Mouse (Mus musculus) liver, embryonic 11.5 days (tissue): Measurements from ENCODE around the gene Noto. TPM values are rescaled to one million over a fixed set of nuclear protein-coding genes. Genes with fewer than 3 reads are reported as not detected.
"Not testable (repeated sequence)": the region's sequence is repeated elsewhere in the genome, so short reads cannot be mapped to it uniquely, and the experiment has no call there.

Experiments used
- ATAC-seq: fragments of 200-750 bp; cut with Nextera tagmentation; replicated peaks from 2 replicates; pipeline ENCODE4 v1.8.0; 2017; ENCODE audit warnings: moderate number of reproducible peaks, mild to moderate bottlenecking, moderate TSS enrichment, moderate library complexity; ENCODE audit not compliant: low FRiP score
- DNase-seq: peaks from one replicate; pipeline ENCODE4 v3.0.0-alpha.2; 2017; ENCODE audit warnings: low spot score
- H3K27ac ChIP-seq: fragments of 300-500 bp; sonication (generic); 2 replicates; pipeline ENCODE4 v1.5.1; 2014; ENCODE audit warnings: mild to moderate bottlenecking, low read depth, low read length, control low read depth
- H3K27me3 ChIP-seq: fragments of 300-500 bp; sonication (generic); replicated peaks from 2 replicates; pipeline ENCODE4 v1.6.1; 2014; ENCODE audit warnings: low read length, mixed read lengths; ENCODE audit not compliant: control insufficient read depth, insufficient read depth
- H3K36me3 ChIP-seq: fragments of 300-500 bp; sonication (generic); 2 replicates; pipeline ENCODE4 v1.6.1; 2014; ENCODE audit warnings: mild to moderate bottlenecking, low read length, moderate library complexity, mixed read lengths; ENCODE audit not compliant: control insufficient read depth, insufficient read depth
- H3K4me1 ChIP-seq: fragments of 300-500 bp; sonication (generic); replicated peaks from 2 replicates; pipeline ENCODE4 v1.6.1; 2014; ENCODE audit warnings: low read length, mixed read lengths; ENCODE audit not compliant: control insufficient read depth, insufficient read depth
- H3K4me2 ChIP-seq: fragments of 300-500 bp; sonication (generic); 2 replicates; pipeline ENCODE4 v1.6.1; 2014; ENCODE audit warnings: mild to moderate bottlenecking, control low read depth, moderate library complexity
- H3K4me3 ChIP-seq: fragments of 300-500 bp; sonication (generic); 2 replicates; pipeline ENCODE4 v1.5.1; 2014; ENCODE audit warnings: low read depth, low read length, control low read depth
- H3K9ac ChIP-seq: fragments of 300-500 bp; sonication (generic); 2 replicates; pipeline ENCODE4 v1.6.1; 2014; ENCODE audit warnings: low read depth, low read length, control low read depth
- H3K9me3 ChIP-seq: fragments of 300-500 bp; sonication (generic); 2 replicates; pipeline ENCODE4 v1.6.1; 2016; ENCODE audit warnings: low read length, inconsistent platforms, mixed read lengths; ENCODE audit not compliant: control insufficient read depth
- WGBS: fragments of 180-500 bp; shearing (Covaris S2); extraction: QIAGEN DNeasy Blood & Tissue Kit; methylation state at CpG from one replicate; pipeline ENCODE4 v1.1.7; 2014; 5-methylcytosine and 5-hydroxymethylcytosine counted together
- polyA plus RNA-seq: library from polyadenylated mRNA; unstranded; fragments of >200 nt; fragmentation: Nextera tagmentation; extraction: Ambion mirVana; gene quantifications from 2 replicates; pipeline ENCODE4 v1.2.1, GENCODE M21; 2014

Noto gene
- polyA plus RNA-seq, 1 experiment from 2014 or later: not detected

DNA sequence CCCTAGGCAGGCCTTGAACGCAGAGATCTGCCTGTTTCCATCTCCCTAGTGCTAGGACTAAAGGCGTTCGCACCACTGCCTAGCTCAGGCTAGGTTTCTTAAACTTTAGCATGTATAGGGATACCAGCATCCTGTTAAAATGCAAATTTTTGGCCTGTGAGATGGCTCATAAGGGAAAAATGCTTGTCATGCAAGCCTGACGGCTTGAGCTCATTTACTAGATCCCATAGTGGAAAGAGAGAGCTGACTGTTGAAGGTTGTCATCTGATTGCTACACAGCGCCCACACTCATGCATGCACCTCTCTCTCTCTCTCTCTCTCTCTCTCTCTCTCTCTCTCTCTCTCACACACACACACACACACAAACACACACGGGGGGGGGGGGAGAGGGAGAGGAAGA, 12.9 kb downstream of the Noto start:
- H3K36me3 ChIP-seq: peaks cover 19% of the 10 kb centered on the region
- no peaks in the 10 kb centered on the region for H3K27me3 ChIP-seq
- no peak overlapping the region for H3K9ac ChIP-seq
- H3K27ac ChIP-seq: no peak overlapping the region
- no peak for DNase-seq
- no peaks in the 10 kb centered on the region for H3K9me3 ChIP-seq
- no peak overlapping the region for H3K4me2 ChIP-seq
- ATAC-seq: no peak
- WGBS: 89% methylated on average over 5 of the region's 6 CpGs
- peaks cover 12% of the 10 kb centered on the region for H3K4me1 ChIP-seq
- no peak overlapping the region for H3K4me3 ChIP-seq

DNA sequence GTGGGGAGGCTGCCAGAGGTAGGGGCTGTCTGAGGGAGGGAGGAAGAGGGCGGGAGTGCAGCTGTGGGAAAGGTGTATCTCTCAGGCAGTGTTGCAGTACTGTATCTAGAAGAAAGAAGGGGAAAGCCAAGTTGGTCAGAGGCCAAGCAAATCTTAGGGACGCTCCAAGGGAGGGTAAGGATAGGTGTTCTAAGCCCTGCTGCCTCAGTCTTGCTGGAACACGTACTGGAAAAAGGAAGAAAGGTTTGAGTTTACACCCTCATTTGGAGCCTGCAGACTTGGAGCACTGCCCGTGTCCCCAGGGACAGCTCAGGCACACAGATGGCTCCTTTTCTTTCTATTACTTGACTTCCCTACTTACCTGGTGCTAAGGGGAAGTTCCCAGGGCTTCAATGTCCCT, 17.5 kb downstream of the Noto start:
- no peak for DNase-seq
- H3K4me3 ChIP-seq: no peak overlapping the region
- ATAC-seq: no peak
- WGBS: 90% methylated on average over 4 of the region's 4 CpGs
- H3K9me3 ChIP-seq: no peaks in the 10 kb centered on the region
- no peak overlapping the region for H3K4me2 ChIP-seq
- H3K27me3 ChIP-seq: no peaks in the 10 kb centered on the region
- 0 out of 2 replicates have a peak, but pooled peaks cover under 1% of the 10 kb centered on the region for H3K4me1 ChIP-seq
- no peak overlapping the region for H3K9ac ChIP-seq
- no peak overlapping the region for H3K27ac ChIP-seq
- peaks cover 33% of the 10 kb centered on the region for H3K36me3 ChIP-seq

DNA sequence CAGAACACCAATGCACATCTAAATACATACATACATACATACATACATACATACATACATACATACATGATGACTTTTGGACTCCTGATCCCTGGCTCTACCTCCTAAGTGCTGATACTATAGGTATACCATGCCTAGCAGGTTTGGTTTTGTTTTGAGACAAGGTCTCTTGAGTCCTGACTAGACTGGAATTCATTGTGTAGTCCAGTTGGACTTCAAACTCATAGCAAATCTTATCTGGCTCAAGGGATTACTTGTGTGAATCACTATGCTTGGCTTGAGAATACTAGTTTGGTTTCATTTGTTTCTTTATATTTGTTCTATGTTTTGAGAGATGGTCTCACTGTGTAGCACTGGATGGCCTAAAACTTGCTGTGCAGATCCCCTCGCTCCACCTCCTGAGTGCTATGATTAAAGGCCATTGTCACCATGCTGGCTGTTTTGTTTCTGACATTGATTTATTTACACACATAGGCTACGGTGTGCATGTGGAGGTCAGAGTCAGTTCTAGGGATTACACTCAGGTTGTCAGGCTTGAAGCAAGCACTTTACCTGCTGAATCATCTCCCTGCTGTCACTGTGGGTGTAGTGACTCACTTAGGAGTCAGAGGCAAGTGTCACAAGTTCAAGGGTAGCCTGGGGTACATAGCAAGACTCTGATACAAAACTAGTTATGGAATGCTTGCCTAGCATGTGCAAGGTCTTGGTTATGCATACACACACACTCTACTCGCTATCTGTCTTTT, 20.0 kb downstream of the Noto start:
- no peak overlapping the region for H3K4me2 ChIP-seq
- no peak overlapping the region for H3K9ac ChIP-seq
- H3K27ac ChIP-seq: no peak overlapping the region
- no peaks in the 10 kb centered on the region for H3K9me3 ChIP-seq
- whole genome bisulfite sequencing: 87% methylated on average over 3 of the region's 3 CpGs
- no peak overlapping the region for H3K4me3 ChIP-seq
- peaks cover 31% of the 10 kb centered on the region for H3K36me3 ChIP-seq
- H3K27me3 ChIP-seq: no peaks in the 10 kb centered on the region
- ATAC-seq (no peak), DNase-seq (no peak)
- H3K4me1 ChIP-seq: no peaks in the 10 kb centered on the region

DNA sequence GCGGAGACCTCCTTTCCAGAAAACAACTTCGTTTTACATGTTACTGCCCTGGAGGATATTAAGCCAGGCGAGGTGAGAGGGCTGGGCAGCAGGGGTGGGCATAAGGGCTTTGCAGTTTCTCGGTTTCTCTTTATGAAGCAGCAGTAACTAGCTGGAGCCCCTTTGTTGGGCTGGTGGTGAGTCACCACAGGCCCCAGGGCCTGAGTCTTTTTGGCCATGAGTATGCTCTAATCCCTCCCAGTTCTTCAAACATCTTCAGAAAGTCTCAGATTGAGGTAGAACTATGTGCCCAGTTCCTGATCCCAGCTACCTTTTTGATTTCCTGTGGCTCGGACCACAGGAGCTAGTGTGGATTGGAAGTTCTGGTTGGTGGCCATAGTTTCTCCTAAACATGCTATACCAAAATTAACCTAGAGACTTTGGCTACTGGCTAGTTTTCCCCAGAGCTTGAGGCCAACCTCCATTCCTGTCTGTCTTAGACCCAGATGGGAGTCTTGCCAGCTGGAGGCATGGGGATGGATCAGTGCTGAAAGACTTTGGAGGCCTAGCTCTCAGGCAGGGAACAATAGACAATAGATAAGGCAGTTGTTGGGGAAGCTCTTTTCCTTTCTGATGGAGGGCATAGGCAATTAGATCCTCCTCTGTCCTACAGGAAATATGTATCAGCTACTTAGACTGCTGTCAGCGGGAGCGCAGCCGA, 20.7 kb downstream of the Noto start:
- H3K9ac ChIP-seq: no peak overlapping the region
- H3K27me3 ChIP-seq: no peaks in the 10 kb centered on the region
- H3K4me3 ChIP-seq: no peak overlapping the region
- no peaks in the 10 kb centered on the region for H3K4me1 ChIP-seq
- no peak for DNase-seq
- H3K9me3 ChIP-seq: no peaks in the 10 kb centered on the region
- ATAC-seq: no peak
- no peak overlapping the region for H3K27ac ChIP-seq
- 84% methylated on average over 8 of the region's 8 CpGs for WGBS
- no peak overlapping the region for H3K4me2 ChIP-seq
- peaks cover 27% of the 10 kb centered on the region for H3K36me3 ChIP-seq

DNA sequence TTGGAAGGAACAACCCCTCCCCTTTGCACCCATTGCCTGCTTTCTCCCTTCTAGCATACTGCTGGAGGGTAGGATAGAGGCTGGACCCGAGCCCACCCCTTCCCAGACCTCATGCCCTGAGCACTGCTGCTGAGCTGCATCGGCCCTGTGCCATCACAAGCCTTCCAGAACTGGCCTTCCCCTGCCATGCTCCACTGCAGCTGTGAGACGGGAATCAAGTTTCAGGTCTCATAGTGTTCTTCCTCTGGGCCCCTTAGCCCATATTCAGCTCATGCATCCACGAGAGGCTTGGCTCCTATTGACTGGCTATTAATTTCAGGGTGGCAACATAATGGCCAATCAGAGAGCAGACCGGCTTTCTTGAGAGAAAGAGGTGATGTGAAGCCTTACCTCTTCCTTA, 21.6 kb downstream of the Noto start:
- no peak overlapping the region for H3K4me3 ChIP-seq
- ATAC-seq (no peak), DNase-seq (no peak)
- peaks cover 20% of the 10 kb centered on the region for H3K36me3 ChIP-seq
- H3K27me3 ChIP-seq: no peaks in the 10 kb centered on the region
- H3K9ac ChIP-seq: no peak overlapping the region
- WGBS: 91% methylated on average over 5 of the region's 5 CpGs
- H3K9me3 ChIP-seq: no peaks in the 10 kb centered on the region
- peaks cover under 1% of the 10 kb centered on the region; the same call in 1 of the 2 replicates for H3K4me1 ChIP-seq
- no peak overlapping the region for H3K27ac ChIP-seq
- H3K4me2 ChIP-seq: no peak overlapping the region

DNA sequence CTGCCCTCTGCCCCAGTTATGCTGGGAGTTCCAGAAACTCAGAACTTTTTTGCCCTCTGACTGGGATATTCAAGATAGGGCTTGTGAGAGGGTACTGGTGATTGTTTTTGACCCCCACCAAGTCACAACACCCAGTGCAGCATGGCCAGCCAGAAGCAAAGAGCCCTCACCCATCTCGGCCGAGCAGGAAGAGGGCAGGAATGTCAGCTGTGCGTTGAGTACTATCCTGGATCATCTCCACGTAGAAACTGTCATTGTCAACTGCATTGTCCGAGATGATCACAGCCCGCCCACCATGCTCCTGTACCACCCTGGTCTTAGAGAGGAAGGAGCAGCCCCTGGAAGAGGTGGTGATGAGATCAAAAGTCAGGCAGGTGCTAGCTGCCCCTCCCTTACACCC, 23.7 kb downstream of the Noto start:
- Histone ChIP-seq H3K9me3 (no peaks in the 10 kb centered on the region), H3K4me3 (no peak overlapping the region), H3K36me3 (peaks cover 8% of the 10 kb centered on the region), H3K4me2 (no peak overlapping the region), H3K27ac (no peak overlapping the region), H3K27me3 (no peaks in the 10 kb centered on the region), H3K4me1 (peaks cover 3% of the 10 kb centered on the region; the same call in 1 of the 2 replicates), H3K9ac (no peak overlapping the region)
- 79% methylated on average over 6 of the region's 6 CpGs for WGBS
- DNase-seq (no peak), ATAC-seq (no peak)

DNA sequence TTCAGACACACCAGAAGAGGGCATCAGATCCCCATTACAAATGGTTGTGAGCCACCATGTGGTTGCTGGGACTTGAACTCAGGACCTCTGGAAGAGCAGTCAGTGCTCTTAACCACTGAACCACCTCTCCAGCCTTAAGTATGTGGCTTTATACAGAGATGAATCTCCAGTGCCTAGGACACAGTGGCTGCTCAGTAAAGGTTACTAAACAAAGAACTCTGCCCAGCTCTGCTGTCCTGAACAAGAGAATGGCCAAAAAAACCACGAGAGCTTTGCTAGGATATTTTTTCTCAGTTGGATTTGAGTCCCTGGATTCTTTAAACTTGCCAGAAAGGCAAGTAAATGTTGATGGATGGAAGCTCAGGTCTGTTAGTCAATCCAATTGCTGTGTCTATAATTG, 26.5 kb downstream of the Noto start:
- WGBS: 67% methylated on average over 1 of the region's 1 CpGs
- H3K27ac ChIP-seq, H3K27me3 ChIP-seq, ATAC-seq, H3K9me3 ChIP-seq, DNase-seq, H3K36me3 ChIP-seq: not testable (repeated sequence)
- H3K4me3 ChIP-seq: peak overlapping the region; percentile 79
- peaks cover 23% of the 10 kb centered on the region for H3K4me1 ChIP-seq
- peak overlapping the region; percentile 80 for H3K4me2 ChIP-seq
- H3K9ac ChIP-seq: peak overlapping the region; percentile 85

DNA sequence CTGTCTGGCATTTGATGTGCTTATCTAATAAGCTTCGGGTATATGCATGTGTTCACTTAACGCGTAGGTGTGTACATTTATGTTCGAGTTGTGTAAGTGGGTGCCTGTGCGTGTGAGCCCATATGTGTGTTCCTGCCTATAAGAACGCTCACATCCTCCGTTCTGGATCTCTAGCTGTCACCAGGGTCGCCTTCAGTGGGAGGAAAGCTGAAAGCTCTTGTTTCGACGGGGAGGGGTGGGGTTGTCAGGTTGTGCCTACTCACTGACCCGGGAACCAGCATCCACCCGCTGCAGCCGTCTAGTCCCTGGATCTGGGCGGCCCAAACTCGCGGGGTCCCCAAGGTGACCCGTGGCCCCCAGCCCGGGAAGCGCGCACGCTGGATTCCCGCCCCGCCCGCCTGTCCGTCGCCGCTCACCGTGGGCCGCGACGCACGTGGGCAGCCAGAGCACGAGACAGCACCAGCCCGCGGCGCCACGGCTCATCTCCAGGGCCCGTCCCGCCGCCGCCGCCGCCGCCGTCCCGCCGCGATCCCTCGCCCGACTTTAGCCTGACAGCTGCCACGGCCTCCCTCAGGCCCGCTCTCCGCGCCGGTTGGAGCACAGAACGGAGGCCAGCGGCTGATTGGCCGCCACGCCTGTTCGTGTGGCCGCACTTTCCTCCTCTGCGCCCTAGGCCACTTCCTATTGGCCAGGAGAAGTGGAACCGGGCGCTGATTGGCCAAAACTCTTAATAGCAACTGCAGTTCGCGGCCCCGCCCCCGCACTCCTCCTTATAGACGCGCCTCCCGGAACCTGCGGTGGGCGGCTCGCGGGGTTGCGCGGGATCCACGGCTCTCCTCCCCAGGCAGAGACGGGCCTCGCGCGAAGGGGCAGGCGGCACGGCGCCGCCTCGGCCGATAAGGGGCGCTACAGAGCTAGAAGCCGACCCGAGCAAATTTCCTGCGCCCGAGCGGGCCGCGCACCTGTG, 27.3 kb downstream of the Noto start, which contains the start of gene Cct7:
Gene Cct7 (plus strand): TSS at position 818 of the 967 bp plus-strand sequence.
- no peaks in the 10 kb centered on the region for H3K9me3 ChIP-seq
- 1% methylated on average over 87 of the region's 96 CpGs for WGBS
- DNase-seq: peak; percentile 97
- peak within 1 kb of the TSS; percentile 80 for H3K4me2 ChIP-seq
- peaks cover 26% of the 10 kb centered on the region for H3K4me1 ChIP-seq
- H3K9ac ChIP-seq: peak within 1 kb of the TSS; percentile 87
- peak within 1 kb of the TSS; percentile 79 for H3K4me3 ChIP-seq
- H3K27me3 ChIP-seq: no peaks in the 10 kb centered on the region
- peak; percentile 93 for ATAC-seq
- peak within 1 kb of the TSS; percentile 85 for H3K27ac ChIP-seq
- H3K36me3 ChIP-seq: peaks cover 2% of the 10 kb centered on the region; the same call in 1 of the 2 replicates
